Mouse (Mus musculus): ENCODE measurements around the gene Tac2. TPM values are rescaled to one million over a fixed set of nuclear protein-coding genes. Genes with fewer than 3 reads are reported as not detected.

Gene Tac2
- 0.74 TPM in 1 of 2 replicates, not detected in the other for polyA plus RNA-seq (2015; fragmentation: Nextera tagmentation; extraction: Ambion mirVana)

GRCm38 (mm10) chr10:127724178-127724577, at the start of gene Tac2:
Gene Tac2 (plus strand): TSS chr10:127724478.
- Histone ChIP-seq H3K4me2 (ENCODE audit: low read depth, low read length) (no peak within 1 kb of the TSS), H3K36me3 (ENCODE audit: control insufficient read depth, insufficient read depth) (no peaks in the 10 kb centered on the region), H3K9me3 (replicated peaks; ENCODE audit: control insufficient read depth, low read length) (no peaks in the 10 kb centered on the region), H3K4me3 (ENCODE audit: low read length) (no peak within 1 kb of the TSS), H3K9ac (ENCODE audit: low read length) (no peak within 1 kb of the TSS), H3K27ac (ENCODE audit: low read length) (no peak within 1 kb of the TSS), H3K4me1 (ENCODE audit: control insufficient read depth, insufficient read depth, low read length) (0 out of 2 replicates have a peak, but pooled peaks cover 2% of the 10 kb centered on the region), H3K27me3 (ENCODE audit: control insufficient read depth, insufficient read depth, low read length) (peaks cover 32% of the 10 kb centered on the region)
- no peak for ATAC-seq (replicated peaks; ENCODE audit: extremely low read depth, insufficient read depth, low FRiP score)
- WGBS = 74% methylated on average over 3 of the region's 3 CpGs

- H3K36me3 ChIP-seq (ENCODE audit: control insufficient read depth, insufficient read depth) = no peaks in the 10 kb centered on the region
- H3K27me3 ChIP-seq (ENCODE audit: control insufficient read depth, insufficient read depth, low read length) = no peaks in the 10 kb centered on the region
- no peak overlapping the region for H3K9ac ChIP-seq (ENCODE audit: low read length)
- WGBS = 81% methylated on average over 8 of the region's 8 CpGs
- no peaks in the 10 kb centered on the region for H3K9me3 ChIP-seq (replicated peaks; ENCODE audit: control insufficient read depth, low read length)
- H3K27ac ChIP-seq (ENCODE audit: low read length) = peak overlapping the region; percentile 63
- peaks cover 18% of the 10 kb centered on the region for H3K4me1 ChIP-seq (ENCODE audit: control insufficient read depth, insufficient read depth, low read length)
- no peak overlapping the region for H3K4me3 ChIP-seq (ENCODE audit: low read length)
- ATAC-seq (replicated peaks; ENCODE audit: extremely low read depth, insufficient read depth, low FRiP score) = peak; percentile 21; the same call in 1 of the 2 replicates
- H3K4me2 ChIP-seq (ENCODE audit: low read depth, low read length) = peak overlapping the region; percentile 22; the same call in 1 of the 2 replicates
Observed at GRCm38 (mm10) chr10:127674794-127675522, 49.3 kb upstream of the Tac2 start.

- WGBS = 47% methylated on average over 5 of the region's 5 CpGs
- peak overlapping the region; percentile 77 for H3K4me3 ChIP-seq (ENCODE audit: low read length)
- H3K4me2 ChIP-seq (ENCODE audit: low read depth, low read length) = peak overlapping the region; percentile 75
- H3K27ac ChIP-seq (ENCODE audit: low read length) = peak overlapping the region; percentile 62
- H3K27me3 ChIP-seq (ENCODE audit: control insufficient read depth, insufficient read depth, low read length) = no peaks in the 10 kb centered on the region
- H3K9ac ChIP-seq (ENCODE audit: low read length) = peak overlapping the region; percentile 62
- peaks cover 18% of the 10 kb centered on the region for H3K4me1 ChIP-seq (ENCODE audit: control insufficient read depth, insufficient read depth, low read length)
- ATAC-seq (replicated peaks; ENCODE audit: extremely low read depth, insufficient read depth, low FRiP score) = no peak
- no peaks in the 10 kb centered on the region for H3K36me3 ChIP-seq (ENCODE audit: control insufficient read depth, insufficient read depth)
- no peaks in the 10 kb centered on the region for H3K9me3 ChIP-seq (replicated peaks; ENCODE audit: control insufficient read depth, low read length)
Observed at GRCm38 (mm10) chr10:127675859-127676398, 48.3 kb upstream of the Tac2 start.

GRCm38 (mm10) chr10:127676691-127677548, 47.4 kb upstream of the Tac2 start:
- H3K27ac ChIP-seq (ENCODE audit: low read length) = peak overlapping the region; percentile 62
- under 1% methylated on average over 71 of the region's 71 CpGs for WGBS
- H3K4me3 ChIP-seq (ENCODE audit: low read length) = peak overlapping the region; percentile 77
- peak overlapping the region; percentile 76 for H3K9ac ChIP-seq (ENCODE audit: low read length)
- H3K4me2 ChIP-seq (ENCODE audit: low read depth, low read length) = peak overlapping the region; percentile 98
- H3K27me3 ChIP-seq (ENCODE audit: control insufficient read depth, insufficient read depth, low read length) = no peaks in the 10 kb centered on the region
- no peaks in the 10 kb centered on the region for H3K36me3 ChIP-seq (ENCODE audit: control insufficient read depth, insufficient read depth)
- H3K9me3 ChIP-seq (replicated peaks; ENCODE audit: control insufficient read depth, low read length) = no peaks in the 10 kb centered on the region
- peak; percentile 95 for ATAC-seq (replicated peaks; ENCODE audit: extremely low read depth, insufficient read depth, low FRiP score)
- H3K4me1 ChIP-seq (ENCODE audit: control insufficient read depth, insufficient read depth, low read length) = peaks cover 18% of the 10 kb centered on the region

- Histone ChIP-seq H3K9me3 (replicated peaks; ENCODE audit: control insufficient read depth, low read length) (no peaks in the 10 kb centered on the region), H3K27me3 (ENCODE audit: control insufficient read depth, insufficient read depth, low read length) (no peaks in the 10 kb centered on the region), H3K36me3 (ENCODE audit: control insufficient read depth, insufficient read depth) (no peaks in the 10 kb centered on the region), H3K27ac (ENCODE audit: low read length) (peak overlapping the region; percentile 58), H3K9ac (ENCODE audit: low read length) (peak overlapping the region; percentile 76), H3K4me3 (ENCODE audit: low read length) (peak overlapping the region; percentile 77), H3K4me1 (ENCODE audit: control insufficient read depth, insufficient read depth, low read length) (peaks cover 18% of the 10 kb centered on the region), H3K4me2 (ENCODE audit: low read depth, low read length) (peak overlapping the region; percentile 98)
- WGBS = 7% methylated on average over 14 of the region's 14 CpGs
- no peak; the same call in 1 of the 2 replicates for ATAC-seq (replicated peaks; ENCODE audit: extremely low read depth, insufficient read depth, low FRiP score)
Observed at GRCm38 (mm10) chr10:127677591-127678336, 46.5 kb upstream of the Tac2 start.

- Histone ChIP-seq H3K4me2 (ENCODE audit: low read depth, low read length) (no peak overlapping the region), H3K36me3 (ENCODE audit: control insufficient read depth, insufficient read depth) (no peaks in the 10 kb centered on the region), H3K27ac (ENCODE audit: low read length) (no peak overlapping the region), H3K27me3 (ENCODE audit: control insufficient read depth, insufficient read depth, low read length) (no peaks in the 10 kb centered on the region), H3K4me1 (ENCODE audit: control insufficient read depth, insufficient read depth, low read length) (peaks cover 18% of the 10 kb centered on the region), H3K9me3 (replicated peaks; ENCODE audit: control insufficient read depth, low read length) (no peaks in the 10 kb centered on the region), H3K4me3 (ENCODE audit: low read length) (no peak overlapping the region), H3K9ac (ENCODE audit: low read length) (0 out of 2 replicates have a peak overlapping the region, but pooled peaks have one; percentile 29)
- 94% methylated on average over 1 of the region's 1 CpGs for WGBS
- no peak for ATAC-seq (replicated peaks; ENCODE audit: extremely low read depth, insufficient read depth, low FRiP score)
Observed at GRCm38 (mm10) chr10:127679208-127679607, 45.1 kb upstream of the Tac2 start.

GRCm38 (mm10) chr10:127679881-127680280, 44.4 kb upstream of the Tac2 start:
- no peak overlapping the region for H3K4me3 ChIP-seq (ENCODE audit: low read length)
- peaks cover 18% of the 10 kb centered on the region for H3K4me1 ChIP-seq (ENCODE audit: control insufficient read depth, insufficient read depth, low read length)
- 89% methylated on average over 3 of the region's 3 CpGs for WGBS
- no peaks in the 10 kb centered on the region for H3K27me3 ChIP-seq (ENCODE audit: control insufficient read depth, insufficient read depth, low read length)
- H3K9ac ChIP-seq (ENCODE audit: low read length) = no peak overlapping the region
- H3K4me2 ChIP-seq (ENCODE audit: low read depth, low read length) = no peak overlapping the region
- no peak for ATAC-seq (replicated peaks; ENCODE audit: extremely low read depth, insufficient read depth, low FRiP score)
- H3K9me3 ChIP-seq (replicated peaks; ENCODE audit: control insufficient read depth, low read length) = no peaks in the 10 kb centered on the region
- H3K27ac ChIP-seq (ENCODE audit: low read length) = no peak overlapping the region
- no peaks in the 10 kb centered on the region for H3K36me3 ChIP-seq (ENCODE audit: control insufficient read depth, insufficient read depth)

GRCm38 (mm10) chr10:127682886-127683285, 41.4 kb upstream of the Tac2 start:
- WGBS = 82% methylated on average over 6 of the region's 6 CpGs
- H3K4me2 ChIP-seq (ENCODE audit: low read depth, low read length) = no peak overlapping the region
- no peak overlapping the region for H3K9ac ChIP-seq (ENCODE audit: low read length)
- H3K4me3 ChIP-seq (ENCODE audit: low read length) = no peak overlapping the region
- H3K27ac ChIP-seq (ENCODE audit: low read length) = no peak overlapping the region
- H3K9me3 ChIP-seq (replicated peaks; ENCODE audit: control insufficient read depth, low read length) = no peaks in the 10 kb centered on the region
- no peak for ATAC-seq (replicated peaks; ENCODE audit: extremely low read depth, insufficient read depth, low FRiP score)
- H3K27me3 ChIP-seq (ENCODE audit: control insufficient read depth, insufficient read depth, low read length) = no peaks in the 10 kb centered on the region
- peaks cover 10% of the 10 kb centered on the region for H3K4me1 ChIP-seq (ENCODE audit: control insufficient read depth, insufficient read depth, low read length)
- H3K36me3 ChIP-seq (ENCODE audit: control insufficient read depth, insufficient read depth) = no peaks in the 10 kb centered on the region
